Mouse (Mus musculus) thymus, postnatal 36 days (tissue): ENCODE results near the gene Aqr.
"Not testable (repeated sequence)": the region's sequence is repeated elsewhere in the genome, so short reads cannot be mapped to it uniquely, and the experiment has no call there.

Source experiments
- DNase-seq, 2 experiments: peaks; one replicate each; pipeline ENCODE4 v3.0.0; 2022; ENCODE audit warnings: mixed read lengths in 2 of 2

Aqr gene

GRCm38 (mm10) chr2:114186924-114187323 is at the start of gene Aqr:
TSS of gene Aqr (minus strand) at chr2:114187024.
- not testable (repeated sequence) for DNase-seq

GRCm38 (mm10) chr2:114236566-114236965 is 49.7 kb upstream of the Aqr start:
- no peak for DNase-seq

- DNase-seq = no peak
Measured at GRCm38 (mm10) chr2:114235584-114235983, 48.8 kb upstream of the Aqr start.

GRCm38 (mm10) chr2:114231248-114231647 is 44.4 kb upstream of the Aqr start:
- no peak for DNase-seq

GRCm38 (mm10) chr2:114228672-114229071 is 41.8 kb upstream of the Aqr start:
- no peak for DNase-seq

GRCm38 (mm10) chr2:114205036-114205435 is 18.2 kb upstream of the Aqr start:
- no peak for DNase-seq

- DNase-seq = no peak
Measured at GRCm38 (mm10) chr2:114201574-114201973, 14.8 kb upstream of the Aqr start.

GRCm38 (mm10) chr2:114200932-114201559 is 14.2 kb upstream of the Aqr start, which contains the start of gene Zfp770:
TSS of gene Zfp770 (minus strand) at chr2:114201469.
- DNase-seq = peak; percentile 70 to 72

- DNase-seq = no peak
Measured at GRCm38 (mm10) chr2:114196421-114196820, 9.6 kb upstream of the Aqr start.

- DNase-seq = no peak
Measured at GRCm38 (mm10) chr2:114177802-114178733, 8.8 kb downstream of the Aqr start.

- DNase-seq = peak; percentile 74 to 80
Measured at GRCm38 (mm10) chr2:114174651-114175484, 12.0 kb downstream of the Aqr start.

- DNase-seq = no peak
Measured at GRCm38 (mm10) chr2:114173248-114173647, 13.6 kb downstream of the Aqr start.

GRCm38 (mm10) chr2:114167837-114168236 is 19.0 kb downstream of the Aqr start:
- no peak for DNase-seq

GRCm38 (mm10) chr2:114161978-114162377 is 24.8 kb downstream of the Aqr start:
- DNase-seq = no peak

- no peak for DNase-seq
Measured at GRCm38 (mm10) chr2:114157345-114157744, 29.5 kb downstream of the Aqr start.

- no peak for DNase-seq
Measured at GRCm38 (mm10) chr2:114156639-114157038, 30.2 kb downstream of the Aqr start.

GRCm38 (mm10) chr2:114153247-114153646 is 33.6 kb downstream of the Aqr start:
- no peak for DNase-seq

GRCm38 (mm10) chr2:114146864-114147458 is 39.9 kb downstream of the Aqr start:
- DNase-seq = no peak

- peak; percentile 44 to 52 for DNase-seq
Measured at GRCm38 (mm10) chr2:114145315-114145801, 41.5 kb downstream of the Aqr start.

- peak; percentile 42 to 50 for DNase-seq
Measured at GRCm38 (mm10) chr2:114144915-114145314, 41.9 kb downstream of the Aqr start.

- no peak for DNase-seq
Measured at GRCm38 (mm10) chr2:114143842-114144241, 43.0 kb downstream of the Aqr start.

- no peak for DNase-seq
Measured at GRCm38 (mm10) chr2:114136755-114137154, 50.1 kb downstream of the Aqr start.
